Mouse (Mus musculus) heart, adult 2 months (tissue): ENCODE data around the gene Cym. TPM values are rescaled to one million over a fixed set of nuclear protein-coding genes. Genes with fewer than 3 reads are reported as not detected.

ENCODE experiments used
- DNase-seq, 2 experiments: peaks; one replicate each; pipeline ENCODE4 v3.0.0; 2021
- H3K27ac ChIP-seq: fragments of 200-600 bp; 2 replicates; pipeline ENCODE4 v1.8.1; 2022
- H3K27me3 ChIP-seq: fragments of 200-500 bp; 2 replicates; pipeline ENCODE4 v1.6.1; 2012; ENCODE audit warnings: mild to moderate bottlenecking, low read length, inconsistent platforms, mixed read lengths; ENCODE audit not compliant: control insufficient read depth, insufficient read depth
- H3K36me3 ChIP-seq: fragments of 200-500 bp; 2 replicates; pipeline ENCODE4 v1.6.1; 2012; ENCODE audit warnings: low read length, inconsistent platforms; ENCODE audit not compliant: control insufficient read depth, insufficient read depth
- H3K4me1 ChIP-seq: fragments of 200-500 bp; 2 replicates; pipeline ENCODE4 v1.6.1; 2011; ENCODE audit warnings: low read length; ENCODE audit not compliant: control insufficient read depth, insufficient read depth
- H3K4me3 ChIP-seq: fragments of 200-600 bp; 2 replicates; pipeline ENCODE4 v1.8.1; 2022
- H3K79me2 ChIP-seq: fragments of 200-500 bp; replicated peaks from 2 replicates; pipeline ENCODE4 v1.6.1; 2012; ENCODE audit warnings: mild to moderate bottlenecking, inconsistent platforms, low read length, moderate library complexity, mixed read lengths; ENCODE audit not compliant: control insufficient read depth, insufficient read depth
- H3K9ac ChIP-seq: fragments of 200-500 bp; 2 replicates; pipeline ENCODE4 v1.6.1; 2012; ENCODE audit warnings: low read depth, mild to moderate bottlenecking, control low read depth, inconsistent platforms, low read length, mixed read lengths
- CTCF ChIP-seq: fragments of 200-600 bp; IDR thresholded peaks from 2 replicates; pipeline ENCODE4 v1.8.1; 2022; ENCODE audit warnings: antibody characterized with exemption, mild to moderate bottlenecking, moderate library complexity
- EP300 ChIP-seq: fragments of 200-500 bp; IDR thresholded peaks from 2 replicates; pipeline ENCODE4 v1.6.1; 2011; ENCODE audit warnings: low read depth, low read length, control low read depth; ENCODE audit not compliant: insufficient read depth
- POLR2A ChIP-seq: fragments of 200-500 bp; IDR thresholded peaks from 2 replicates; pipeline ENCODE4 v1.6.1; 2011; ENCODE audit warnings: mild to moderate bottlenecking, low read depth, low read length, control low read depth; ENCODE audit not compliant: insufficient read depth
- WGBS: fragments of 180-500 bp; shearing (Covaris S2); methylation state at CpG from one replicate; pipeline ENCODE4 v1.1.7; 2018; 5-methylcytosine and 5-hydroxymethylcytosine counted together
- intact Hi-C: fragments of 180-260 bp; cut with DNase I; formaldehyde crosslinking; loops from one replicate; pipeline ENCODE4 v1.15.1; 2025
- long read RNA-seq: library from polyadenylated mRNA; stranded (forward); transcript quantifications from one replicate; pipeline ENCODE4 v2.0.0, GENCODE M21; 2021
- polyA plus RNA-seq: library from polyadenylated mRNA; depleted of rRNA; stranded (reverse); fragments of >200 nt; gene quantifications from 2 replicates; pipeline ENCODE4 v1.2.3, GENCODE M21; 2012; rRNA removed
- total RNA-seq, 2 experiments: library from RNA; stranded (reverse); gene quantifications; 2 replicates each; pipeline ENCODE4 v1.2.3; 2021

Cym gene
- total RNA-seq = not detected
- polyA plus RNA-seq = 0.12 TPM in 1 of 2 replicates, not detected in the other
- long read RNA-seq = 0 reads

DNA sequence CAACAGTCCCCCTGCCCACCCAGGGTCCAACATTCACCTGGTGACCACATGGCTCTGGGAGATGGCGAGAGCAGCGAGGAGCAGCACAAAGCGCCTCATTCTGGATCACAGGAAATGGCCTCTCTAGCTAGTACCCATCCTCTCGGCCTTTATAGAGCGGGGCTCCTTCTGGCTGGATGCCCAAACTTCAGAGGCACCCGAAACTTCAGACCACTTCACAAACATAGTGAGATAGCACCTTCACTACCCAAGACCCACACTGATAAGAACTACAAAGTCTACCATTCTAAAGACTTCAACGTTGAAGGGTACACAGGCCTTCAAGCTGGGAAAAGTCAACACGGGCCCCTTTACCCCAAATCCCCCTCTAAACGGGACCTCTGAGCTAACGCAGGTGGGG is at the start of gene Cym:
Gene Cym (minus strand): TSS at position 125 of the 400 bp plus-strand sequence.
- intact Hi-C loops = no loop called here
- peaks cover 6% of the 10 kb centered on the region for H3K4me1 ChIP-seq
- H3K27me3 ChIP-seq = no peaks in the 10 kb centered on the region
- WGBS = 84% methylated on average over 10 of the region's 10 CpGs
- H3K27ac ChIP-seq = no peak within 1 kb of the TSS
- no peaks in the 10 kb centered on the region for H3K79me2 ChIP-seq
- no peaks in the 10 kb centered on the region for H3K36me3 ChIP-seq
- no peak for TF ChIP-seq POLR2A
- no peak for TF ChIP-seq EP300
- TF ChIP-seq CTCF = no peak
- H3K9ac ChIP-seq = no peak within 1 kb of the TSS
- DNase-seq = no peak
- H3K4me3 ChIP-seq = no peak within 1 kb of the TSS

GRCm38 (mm10) chr3:107266814-107267345 is 45.3 kb upstream of the Cym start:
- 82% methylated on average over 2 of the region's 2 CpGs for WGBS
- DNase-seq = no peak
- Histone ChIP-seq H3K4me3 (no peak overlapping the region), H3K79me2 (no peaks in the 10 kb centered on the region), H3K27me3 (no peaks in the 10 kb centered on the region), H3K36me3 (no peaks in the 10 kb centered on the region), H3K27ac (no peak overlapping the region), H3K9ac (no peak overlapping the region), H3K4me1 (peaks cover 2% of the 10 kb centered on the region)
- intact Hi-C loops = loop anchor here (10.0 kb wide), 1 partner anchor 172 kb away; no protein-coding TSS in a partner anchor
- TF ChIP-seq POLR2A (no peak), EP300 (no peak), CTCF (no peak)

DNA sequence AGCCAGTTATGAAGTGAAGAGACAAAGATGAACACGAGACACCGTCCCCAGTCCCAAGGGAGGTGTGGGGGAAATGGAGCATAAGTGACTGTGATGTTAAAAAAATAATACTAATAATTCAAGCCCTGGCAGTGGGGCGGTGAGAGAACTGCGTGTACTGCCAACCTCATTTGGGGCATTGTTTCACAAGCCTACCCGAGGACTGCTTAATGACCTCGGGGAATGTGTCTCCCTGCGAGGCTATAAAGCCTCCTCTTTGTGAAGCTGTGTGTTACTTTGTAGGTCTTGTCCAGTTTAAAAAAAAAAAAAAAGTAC is 40.3 kb upstream of the Cym start:
- H3K9ac ChIP-seq = no peak overlapping the region
- H3K4me3 ChIP-seq = no peak overlapping the region
- no peaks in the 10 kb centered on the region for H3K27me3 ChIP-seq
- WGBS = 34% methylated on average over 7 of the region's 7 CpGs
- no peaks in the 10 kb centered on the region for H3K79me2 ChIP-seq
- H3K4me1 ChIP-seq = peaks cover 14% of the 10 kb centered on the region
- intact Hi-C loops = loop anchor here (10.0 kb wide), 1 partner anchor 167 kb away; no protein-coding TSS in a partner anchor
- no peaks in the 10 kb centered on the region; the same call in 1 of the 2 replicates for H3K36me3 ChIP-seq
- 0 out of 2 replicates have a peak, but pooled peaks have one; percentile 10 for TF ChIP-seq EP300
- no peak for TF ChIP-seq POLR2A
- no peak for TF ChIP-seq CTCF
- DNase-seq = peak in 1 of 2 experiments; percentile 34
- H3K27ac ChIP-seq = peak overlapping the region; percentile 71

- Histone ChIP-seq H3K9ac (0 out of 2 replicates have a peak overlapping the region, but pooled peaks have one; percentile 8), H3K27me3 (no peaks in the 10 kb centered on the region), H3K79me2 (no peaks in the 10 kb centered on the region), H3K27ac (peak overlapping the region; percentile 71), H3K4me1 (peaks cover 15% of the 10 kb centered on the region), H3K4me3 (no peak overlapping the region), H3K36me3 (no peaks in the 10 kb centered on the region; the same call in 1 of the 2 replicates)
- intact Hi-C loops = loop anchor here (10.0 kb wide), 1 partner anchor 166 kb away; no protein-coding TSS in a partner anchor
- no peak for TF ChIP-seq POLR2A
- no peak for TF ChIP-seq CTCF
- TF ChIP-seq EP300 = no peak
- peak; percentile 33 to 36 for DNase-seq
- whole genome bisulfite sequencing = 52% methylated on average over 8 of the region's 8 CpGs
Measured at GRCm38 (mm10) chr3:107260956-107261850, 39.7 kb upstream of the Cym start.

- intact Hi-C loops = no loop called here
- H3K4me3 ChIP-seq = no peak overlapping the region
- H3K9ac ChIP-seq = no peak overlapping the region
- no peaks in the 10 kb centered on the region; the same call in 1 of the 2 replicates for H3K36me3 ChIP-seq
- H3K27ac ChIP-seq = peak overlapping the region; percentile 40
- no peaks in the 10 kb centered on the region for H3K79me2 ChIP-seq
- H3K4me1 ChIP-seq = peaks cover 15% of the 10 kb centered on the region
- 32% methylated on average over 5 of the region's 5 CpGs for WGBS
- DNase-seq = no peak
- TF ChIP-seq POLR2A (no peak), EP300 (no peak), CTCF (no peak)
- no peaks in the 10 kb centered on the region for H3K27me3 ChIP-seq
Measured at GRCm38 (mm10) chr3:107257924-107258323, 36.4 kb upstream of the Cym start.
